In genomic region chr1:22546273-22546672, GRCm38 (mm10) we compare ENCODE assay signal across 18 mouse cellular contexts.
"Had no signal": no experiment of that assay in that cellular context is flagged by ENCODE, and none has a peak within 500 bp of the region (broad histone marks: within the 10 kb centered on the region; RNA-seq: fewer than 3 reads in every experiment).

No protein-coding gene starts in this region.

- H3K9ac ChIP-seq: lung, embryonic 14.5 days; midbrain, embryonic 12.5 days; neural tube, embryonic 13.5 days; neural tube, embryonic 15.5 days had no signal

- H3K27ac ChIP-seq: midbrain, embryonic 10.5 days; midbrain, embryonic 12.5 days; neural tube, embryonic 13.5 days; neural tube, embryonic 15.5 days had no signal

- H3K4me1 ChIP-seq: midbrain, embryonic 10.5 days; midbrain, embryonic 12.5 days; neural tube, embryonic 13.5 days; neural tube, embryonic 15.5 days had no signal

- H3K9me3 ChIP-seq: midbrain, embryonic 10.5 days; midbrain, embryonic 12.5 days; neural tube, embryonic 13.5 days; neural tube, embryonic 15.5 days had no signal

- H3K36me3 ChIP-seq: midbrain, embryonic 10.5 days; midbrain, embryonic 12.5 days; neural tube, embryonic 13.5 days; neural tube, embryonic 15.5 days had no signal

- H3K4me3 ChIP-seq: midbrain, embryonic 10.5 days; midbrain, embryonic 12.5 days; myocyte; neural tube, embryonic 13.5 days; neural tube, embryonic 15.5 days had no signal

- H3K4me2 ChIP-seq: lung, embryonic 14.5 days; midbrain, embryonic 12.5 days; neural tube, embryonic 13.5 days; neural tube, embryonic 15.5 days had no signal

- H3K27me3 ChIP-seq: midbrain, embryonic 12.5 days; neural tube, embryonic 13.5 days; neural tube, embryonic 15.5 days had no signal

- DNase-seq: lung, adult 18-20 months; lung, embryonic 14.5 days; lung, postnatal 10 days; lung, postnatal 4 days; midbrain, embryonic 14.5 days; retina, postnatal 1 day; right cerebral cortex, adult 18-20 months; right cerebral cortex, postnatal 25 days; right cerebral cortex, postnatal 4 days; spleen, adult 18-20 months; thymus, adult 18-20 months; thymus, postnatal 14 days; thymus, postnatal 36 days had no signal
